8 mouse cellular contexts compared by ENCODE assay signal in genomic region chr5:74613491-74614151, GRCm38 (mm10).
A peak's percentile ranks its signal among the peaks of the same experiment; 100 is the strongest.
DNase-seq lines count a peak whose midpoint lies in the region; ATAC-seq and TF ChIP-seq lines count a peak whose summit lies in the region.
"Had no signal": no experiment of that assay in that cellular context is flagged by ENCODE, and none has a peak within 500 bp of the region (broad histone marks: within the 10 kb centered on the region; RNA-seq: fewer than 3 reads in every experiment).

No protein-coding gene starts in this region.

- H3K4me2 ChIP-seq in heart, embryonic 16.5 days (ENCODE audit: low read depth, low read length): peak overlapping the region; percentile 64
- H3K4me2 ChIP-seq in limb, embryonic 14.5 days (replicated peaks; ENCODE audit: low read depth, low read length, severe bottlenecking): peak overlapping the region; percentile 10; the same call in 1 of the 2 replicates
- no peak overlapping the region for H3K4me2 ChIP-seq in neural tube, embryonic 15.5 days

- peaks cover 13% of the 10 kb centered on the region for H3K4me1 ChIP-seq in heart, embryonic 16.5 days (ENCODE audit: control insufficient read depth, insufficient read depth, low read length)
- H3K4me1 ChIP-seq in limb, embryonic 14.5 days (ENCODE audit: control insufficient read depth, insufficient read depth, low read length): peaks cover 25% of the 10 kb centered on the region
- no peaks in the 10 kb centered on the region for H3K4me1 ChIP-seq in neural tube, embryonic 15.5 days

- WGBS in heart, embryonic 16.5 days: 12% methylated on average over 18 of the region's 18 CpGs
- 28% methylated on average over 18 of the region's 18 CpGs for WGBS in limb, embryonic 14.5 days
- 69% methylated on average over 18 of the region's 18 CpGs for WGBS in neural tube, embryonic 15.5 days

- peak overlapping the region; percentile 11; the same call in 1 of the 2 replicates for H3K9ac ChIP-seq in heart, embryonic 16.5 days (ENCODE audit: low read length)
- peak overlapping the region; percentile 14; the same call in 1 of the 2 replicates for H3K9ac ChIP-seq in limb, embryonic 14.5 days (ENCODE audit: low read depth, low read length, severe bottlenecking)
- no peak overlapping the region for H3K9ac ChIP-seq in neural tube, embryonic 15.5 days (replicated peaks)

- no peak for TF ChIP-seq POLR2A in limb, embryonic 14.5 days (IDR thresholded peaks at IDR 0.05; ENCODE audit: borderline replicate concordance, extremely low read depth, insufficient read depth, insufficient read length)

- peak overlapping the region; percentile 31 for H3K4me3 ChIP-seq in heart, embryonic 16.5 days (ENCODE audit: low read length)
- H3K4me3 ChIP-seq in limb, embryonic 14.5 days (replicated peaks; ENCODE audit: low read length): no peak overlapping the region
- H3K4me3 ChIP-seq in neural tube, embryonic 15.5 days (replicated peaks): no peak overlapping the region

- H3K27ac ChIP-seq in heart, embryonic 16.5 days (ENCODE audit: low read length): peak overlapping the region; percentile 24; the same call in 1 of the 2 replicates
- H3K27ac ChIP-seq in limb, embryonic 14.5 days (replicated peaks; ENCODE audit: low read depth, low read length): peak overlapping the region; percentile 19; the same call in 1 of the 2 replicates
- no peak overlapping the region for H3K27ac ChIP-seq in neural tube, embryonic 15.5 days (replicated peaks)

- 0 out of 2 replicates have a peak, but pooled peaks cover 4% of the 10 kb centered on the region for H3K9me3 ChIP-seq in heart, embryonic 16.5 days (replicated peaks; ENCODE audit: control insufficient read depth, low read length)
- H3K9me3 ChIP-seq in limb, embryonic 14.5 days (ENCODE audit: control insufficient read depth, low read length): no peaks in the 10 kb centered on the region
- H3K9me3 ChIP-seq in neural tube, embryonic 15.5 days (replicated peaks): no peaks in the 10 kb centered on the region

- peak; percentile 42 to 46 for DNase-seq in right cerebral cortex, postnatal 10 days (ENCODE audit: low spot score in 2 of 2)
- DNase-seq in right cerebral cortex, adult 2 months (ENCODE audit: low spot score in 2 of 2): no peak
- DNase-seq in limb, embryonic 14.5 days (ENCODE audit: low spot score): no peak
- no peak for DNase-seq in adrenal gland, adult 8-10 months
- no peak for DNase-seq in adrenal gland, adult 18-20 months (ENCODE audit: low spot score in 2 of 2)

- ATAC-seq in heart, embryonic 16.5 days (replicated peaks; ENCODE audit: extremely low read depth, insufficient read depth, low FRiP score): peak; percentile 78
- ATAC-seq in limb, embryonic 14.5 days (ENCODE audit: low FRiP score, low read depth): no peak
- no peak for ATAC-seq in neural tube, embryonic 15.5 days (ENCODE audit: low FRiP score)
- ATAC-seq: Patski had no signal

- peaks cover 3% of the 10 kb centered on the region for H3K27me3 ChIP-seq in heart, embryonic 16.5 days (ENCODE audit: control insufficient read depth, insufficient read depth, low read length)
- H3K27me3 ChIP-seq in limb, embryonic 14.5 days (ENCODE audit: control insufficient read depth, insufficient read depth, low read length): no peaks in the 10 kb centered on the region
- H3K27me3 ChIP-seq in neural tube, embryonic 15.5 days (replicated peaks): no peaks in the 10 kb centered on the region
- H3K27me3 ChIP-seq: Patski had no signal

- no peaks in the 10 kb centered on the region for H3K36me3 ChIP-seq in heart, embryonic 16.5 days (ENCODE audit: control insufficient read depth, insufficient read depth)
- H3K36me3 ChIP-seq in limb, embryonic 14.5 days (ENCODE audit: control insufficient read depth, insufficient read depth, low read length): no peaks in the 10 kb centered on the region
- no peaks in the 10 kb centered on the region for H3K36me3 ChIP-seq in neural tube, embryonic 15.5 days

Comparison
In these comparisons a context has a peak if more than half of its experiments do, and no peak if none do; other contexts are left out.
1. DNase-seq: peak in right cerebral cortex, postnatal 10 days (2 of 2); none in right cerebral cortex, adult 2 months (0 of 2), limb, embryonic 14.5 days (single experiment), adrenal gland, adult 8-10 months (single experiment) and adrenal gland, adult 18-20 months (0 of 2).